Mouse (Mus musculus) bone marrow macrophage, adult 2 months (primary cell): ENCODE measurements around the gene Gpsm2. TPM values are rescaled to one million over a fixed set of nuclear protein-coding genes. Genes with fewer than 3 reads are reported as not detected.

ENCODE experiments used
- H3K27ac ChIP-seq: 2 replicates; pipeline ENCODE4 v1.5.1; 2012; ENCODE audit warnings: low read depth, low read length; ENCODE audit not compliant: insufficient read depth
- H3K4me1 ChIP-seq: 2 replicates; pipeline ENCODE4 v1.6.1; 2012; ENCODE audit warnings: low read length; ENCODE audit not compliant: control insufficient read depth, insufficient read depth
- H3K4me3 ChIP-seq: 2 replicates; pipeline ENCODE4 v1.5.1; 2012; ENCODE audit warnings: mild to moderate bottlenecking, low read length, moderate library complexity; ENCODE audit not compliant: insufficient read depth
- CTCF ChIP-seq: IDR thresholded peaks from 2 replicates; pipeline ENCODE4 v1.5.1; 2012; ENCODE audit warnings: low read depth, mild to moderate bottlenecking, low read length, moderate library complexity
- POLR2A ChIP-seq: IDR thresholded peaks from 2 replicates; pipeline ENCODE4 v1.6.1; 2012; ENCODE audit warnings: mild to moderate bottlenecking, low read depth, low read length, borderline replicate concordance
- polyA plus RNA-seq: library from polyadenylated mRNA; stranded (reverse); fragments of >200 nt; gene quantifications from 2 replicates; pipeline ENCODE4 v1.2.4, GENCODE M21; 2012; ENCODE audit not compliant: missing spikeins, insufficient read depth, insufficient read length

Gene Gpsm2
- polyA plus RNA-seq = 12.8 and 14.4 TPM in 2 replicates

DNA sequence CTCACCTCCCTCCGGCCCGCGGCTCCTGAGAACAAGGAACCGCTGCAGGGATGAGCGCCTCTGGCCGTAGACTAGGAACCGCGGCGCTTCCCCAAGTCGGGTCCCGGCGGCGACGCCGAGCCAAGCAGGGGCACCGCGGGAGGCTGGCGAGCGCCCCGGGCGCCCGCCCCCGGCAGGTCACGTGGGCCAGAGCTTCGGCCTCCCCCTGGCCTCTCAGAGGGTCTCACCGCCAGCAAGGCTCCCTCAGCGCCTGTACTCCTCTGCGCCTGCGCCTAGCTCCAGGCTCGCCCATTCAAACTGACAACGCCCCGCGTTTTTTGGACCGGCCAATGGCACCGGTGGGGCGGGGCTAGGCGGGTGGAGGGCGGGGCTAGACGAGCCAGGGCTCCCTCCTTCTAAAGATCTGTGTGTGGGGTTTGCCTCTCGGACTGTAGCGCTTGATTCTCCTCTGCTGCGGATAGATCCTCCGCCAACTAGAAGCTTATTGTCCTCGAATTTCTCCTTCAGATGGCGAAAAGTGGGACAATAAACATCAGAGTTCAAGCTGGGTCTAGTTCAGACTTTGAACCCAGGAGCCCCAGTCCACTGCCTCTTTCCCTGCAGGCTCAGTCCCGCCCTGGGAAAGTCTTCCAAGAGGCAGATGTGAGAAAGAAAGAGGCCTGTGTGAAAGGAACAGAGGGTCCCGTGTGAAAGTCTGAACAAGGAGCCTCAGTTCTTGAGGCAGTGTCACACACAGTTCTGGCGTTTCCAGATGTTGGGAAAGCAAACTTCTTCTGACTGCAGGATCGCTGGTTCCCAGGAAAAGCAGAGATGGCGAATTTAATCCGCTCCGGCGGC lies at the start of gene Gpsm2:
TSS of gene Gpsm2 (minus strand) at position 274 of the 837 bp plus-strand sequence.
- no peak for TF ChIP-seq POLR2A
- no peak for TF ChIP-seq CTCF
- Histone ChIP-seq H3K4me1 (peaks cover 30% of the 10 kb centered on the region), H3K4me3 (peak within 1 kb of the TSS; percentile 63), H3K27ac (no peak within 1 kb of the TSS)

DNA sequence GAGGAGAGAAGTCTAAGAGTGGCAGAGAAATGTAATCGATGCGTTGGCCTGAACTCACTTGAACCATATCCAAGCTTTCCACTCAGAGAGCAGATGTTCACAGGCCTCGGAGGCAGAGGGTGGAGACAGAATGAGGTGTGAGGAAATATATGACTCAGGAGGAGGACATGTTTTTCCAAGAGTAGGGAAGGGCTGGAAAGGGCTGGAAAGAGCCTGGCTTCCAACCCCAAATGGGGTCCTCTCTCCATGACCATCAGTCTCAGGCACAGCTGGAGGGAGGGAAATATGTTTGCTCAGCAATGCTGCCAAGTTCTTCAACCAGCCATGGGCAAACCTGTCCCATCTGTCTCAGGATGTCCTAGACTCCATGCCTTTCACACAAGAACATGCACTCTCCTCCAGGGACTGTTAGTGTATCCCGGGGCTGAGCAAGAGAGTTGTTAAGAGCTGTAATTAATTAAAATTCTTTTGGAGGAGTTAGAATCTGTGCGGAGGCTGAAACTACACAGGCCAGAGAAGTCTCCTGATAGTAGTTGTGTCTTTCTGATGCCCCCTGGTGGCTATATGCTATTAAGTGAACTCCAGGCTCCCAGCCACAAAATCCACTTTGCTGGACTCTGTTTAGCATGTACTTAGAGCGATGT lies 48.7 kb upstream of the Gpsm2 start:
- Histone ChIP-seq H3K27ac (no peak overlapping the region), H3K4me1 (peaks cover 21% of the 10 kb centered on the region), H3K4me3 (no peak overlapping the region)
- TF ChIP-seq CTCF (no peak), POLR2A (no peak)

DNA sequence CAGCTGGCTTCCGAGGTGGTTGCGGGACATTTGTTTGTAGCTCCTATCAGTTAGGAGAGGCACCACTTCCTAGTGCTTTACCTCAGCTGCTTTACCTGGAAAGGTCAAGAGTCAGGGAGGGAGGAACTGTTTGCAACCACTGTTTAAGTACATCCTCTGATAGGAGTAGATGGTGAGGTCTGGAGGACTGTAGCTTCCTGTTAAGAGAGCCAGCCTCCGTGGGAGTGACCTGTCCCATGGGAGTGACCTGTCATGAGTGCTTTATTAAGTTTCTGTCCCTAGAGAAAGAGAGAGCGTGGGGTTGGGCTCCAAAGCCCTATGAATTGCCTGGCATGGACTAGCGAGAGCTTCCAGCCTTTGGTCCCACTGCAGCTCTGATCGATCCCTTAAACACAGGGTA lies 47.4 kb upstream of the Gpsm2 start:
- H3K27ac ChIP-seq = no peak overlapping the region
- H3K4me3 ChIP-seq = no peak overlapping the region
- TF ChIP-seq POLR2A = no peak
- TF ChIP-seq CTCF = no peak
- H3K4me1 ChIP-seq = peaks cover 27% of the 10 kb centered on the region

DNA sequence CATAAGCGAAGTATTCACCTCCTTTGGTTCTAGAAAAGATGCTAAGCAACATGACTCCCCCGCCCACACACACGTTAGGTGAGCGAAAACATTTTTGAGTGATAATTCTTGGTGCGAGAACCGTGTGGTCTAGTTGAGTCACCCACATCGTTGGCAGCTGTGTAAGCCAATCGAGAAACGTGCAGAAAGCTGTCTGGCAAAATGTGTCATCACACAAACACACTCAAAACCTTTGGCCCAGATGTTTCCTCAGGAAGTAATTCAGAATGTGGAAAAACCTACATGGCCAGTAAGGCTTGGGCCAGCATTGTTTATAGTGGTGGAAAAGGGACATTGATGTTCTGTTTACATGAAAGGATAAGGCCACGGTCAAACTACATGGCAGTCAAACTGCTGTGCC lies 45.3 kb upstream of the Gpsm2 start:
- H3K27ac ChIP-seq = peak overlapping the region; percentile 72

DNA sequence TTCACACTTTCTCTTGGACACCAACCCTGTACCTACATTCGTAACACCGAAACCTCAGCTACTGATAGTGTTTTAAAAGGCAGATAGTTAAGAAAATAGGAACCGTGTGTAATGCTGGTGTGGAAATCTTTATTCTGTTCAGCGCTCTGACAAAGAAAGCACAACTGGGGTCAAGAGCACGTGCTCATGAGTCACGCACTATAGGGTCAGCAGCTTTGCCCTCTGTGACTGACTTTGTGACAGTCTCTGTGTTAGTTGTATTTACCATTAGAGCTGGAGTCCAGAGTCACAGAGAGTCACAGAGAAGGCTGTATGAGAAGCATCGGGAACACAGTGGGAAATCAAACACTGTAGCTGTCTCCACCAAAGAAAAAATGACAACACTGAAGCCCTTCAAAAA lies 44.8 kb upstream of the Gpsm2 start:
- H3K4me3 ChIP-seq = no peak overlapping the region
- TF ChIP-seq POLR2A (no peak), CTCF (no peak)
- peaks cover 27% of the 10 kb centered on the region for H3K4me1 ChIP-seq
- H3K27ac ChIP-seq = peak overlapping the region; percentile 72

More for the DNA sequence above, 45.3 kb upstream of the Gpsm2 start:
- no peak for TF ChIP-seq CTCF
- TF ChIP-seq POLR2A = no peak
- H3K4me1 ChIP-seq = peaks cover 27% of the 10 kb centered on the region
- H3K4me3 ChIP-seq = no peak overlapping the region

DNA sequence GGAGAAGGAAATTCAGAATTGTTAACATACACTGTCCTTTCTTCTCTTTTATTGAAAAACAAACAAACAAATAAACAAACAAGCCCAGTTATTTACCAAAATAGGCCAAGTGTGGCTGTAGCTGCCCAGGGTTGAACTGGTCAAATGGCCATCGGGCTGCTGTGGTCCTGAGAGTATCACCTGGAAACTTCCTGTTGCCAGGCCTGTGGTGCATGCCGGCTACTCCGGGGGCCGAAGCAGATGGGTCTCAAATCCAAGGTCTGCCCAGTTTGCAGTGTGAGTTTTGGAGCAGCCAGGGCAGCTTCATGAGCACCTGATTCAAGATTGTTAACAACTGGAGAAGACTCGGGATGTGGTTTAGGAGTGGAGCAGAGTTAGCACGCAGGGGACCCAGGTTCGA lies 43.4 kb upstream of the Gpsm2 start:
- TF ChIP-seq CTCF = no peak
- no peak for TF ChIP-seq POLR2A
- Histone ChIP-seq H3K27ac (no peak overlapping the region), H3K4me3 (no peak overlapping the region), H3K4me1 (peaks cover 27% of the 10 kb centered on the region)

DNA sequence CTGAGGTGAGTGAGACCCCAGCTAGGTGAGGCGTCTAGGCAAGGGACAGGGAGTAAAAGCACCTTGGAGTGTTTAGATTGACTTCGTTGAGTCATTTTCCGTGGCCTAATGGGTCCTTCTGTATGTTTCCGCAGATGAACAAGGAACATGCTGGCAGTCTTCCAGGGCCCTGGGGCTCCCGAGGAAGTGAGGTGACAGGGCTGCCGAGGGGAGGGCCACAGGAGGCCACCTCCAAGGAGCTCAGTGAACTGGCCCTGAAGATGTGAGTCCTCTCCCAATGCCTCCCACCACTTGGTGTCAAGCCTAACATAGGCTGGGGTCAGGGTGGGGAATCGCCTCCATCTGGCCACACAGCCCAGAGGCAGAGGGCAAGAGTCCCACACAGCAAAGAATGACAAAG lies 42.9 kb upstream of the Gpsm2 start:
- H3K4me1 ChIP-seq = peaks cover 27% of the 10 kb centered on the region
- TF ChIP-seq CTCF = no peak
- no peak for TF ChIP-seq POLR2A
- H3K4me3 ChIP-seq = no peak overlapping the region
- no peak overlapping the region for H3K27ac ChIP-seq

DNA sequence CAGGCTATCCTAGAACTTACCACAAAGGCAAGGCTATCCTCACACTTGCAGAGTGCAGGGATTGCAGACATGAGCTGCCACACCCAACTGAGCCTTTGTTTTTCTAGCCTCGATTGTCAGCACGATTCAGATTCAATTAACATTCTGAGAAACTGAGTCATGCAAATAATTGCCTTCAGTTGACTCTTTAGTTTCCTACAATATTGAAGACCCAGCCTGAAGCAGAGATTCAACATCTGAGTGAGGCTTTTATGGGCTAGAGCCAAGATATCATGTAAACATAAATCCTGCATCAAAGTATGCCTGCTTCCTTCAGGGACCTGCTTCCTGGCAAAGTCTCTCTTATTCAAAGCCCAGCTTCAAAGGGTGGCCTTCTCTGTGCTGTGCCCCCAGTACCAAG lies 41.6 kb upstream of the Gpsm2 start:
- no peak overlapping the region for H3K27ac ChIP-seq
- no peak for TF ChIP-seq POLR2A
- TF ChIP-seq CTCF = no peak
- no peak overlapping the region for H3K4me3 ChIP-seq
- H3K4me1 ChIP-seq = peaks cover 27% of the 10 kb centered on the region

DNA sequence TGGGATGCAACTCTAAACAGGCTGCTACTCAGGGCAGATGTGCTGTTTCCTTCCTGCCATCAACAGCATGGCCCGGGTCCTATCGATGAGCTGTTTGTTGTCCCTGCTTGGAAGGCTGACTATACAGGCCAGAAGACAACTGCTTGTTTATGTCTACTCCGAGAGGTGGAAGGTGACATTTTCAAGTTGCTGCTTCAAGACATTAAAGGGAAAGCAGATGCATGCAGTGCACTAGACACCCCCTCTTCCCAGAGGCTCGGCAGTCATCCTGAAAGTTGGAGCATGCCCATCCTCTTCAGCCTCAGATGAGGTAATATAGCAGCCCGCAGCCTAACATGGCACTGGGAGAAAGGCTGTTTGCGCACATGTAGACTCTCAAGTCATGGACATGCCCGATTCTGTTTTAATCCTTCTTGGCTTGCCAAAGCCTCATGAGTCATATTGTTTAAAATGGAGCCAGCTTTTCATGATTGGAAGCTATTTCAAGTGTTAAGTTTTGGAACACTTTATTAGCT lies 40.5 kb upstream of the Gpsm2 start:
- Histone ChIP-seq H3K4me1 (peaks cover 21% of the 10 kb centered on the region), H3K27ac (no peak overlapping the region), H3K4me3 (no peak overlapping the region)
- TF ChIP-seq POLR2A (no peak), CTCF (no peak)

DNA sequence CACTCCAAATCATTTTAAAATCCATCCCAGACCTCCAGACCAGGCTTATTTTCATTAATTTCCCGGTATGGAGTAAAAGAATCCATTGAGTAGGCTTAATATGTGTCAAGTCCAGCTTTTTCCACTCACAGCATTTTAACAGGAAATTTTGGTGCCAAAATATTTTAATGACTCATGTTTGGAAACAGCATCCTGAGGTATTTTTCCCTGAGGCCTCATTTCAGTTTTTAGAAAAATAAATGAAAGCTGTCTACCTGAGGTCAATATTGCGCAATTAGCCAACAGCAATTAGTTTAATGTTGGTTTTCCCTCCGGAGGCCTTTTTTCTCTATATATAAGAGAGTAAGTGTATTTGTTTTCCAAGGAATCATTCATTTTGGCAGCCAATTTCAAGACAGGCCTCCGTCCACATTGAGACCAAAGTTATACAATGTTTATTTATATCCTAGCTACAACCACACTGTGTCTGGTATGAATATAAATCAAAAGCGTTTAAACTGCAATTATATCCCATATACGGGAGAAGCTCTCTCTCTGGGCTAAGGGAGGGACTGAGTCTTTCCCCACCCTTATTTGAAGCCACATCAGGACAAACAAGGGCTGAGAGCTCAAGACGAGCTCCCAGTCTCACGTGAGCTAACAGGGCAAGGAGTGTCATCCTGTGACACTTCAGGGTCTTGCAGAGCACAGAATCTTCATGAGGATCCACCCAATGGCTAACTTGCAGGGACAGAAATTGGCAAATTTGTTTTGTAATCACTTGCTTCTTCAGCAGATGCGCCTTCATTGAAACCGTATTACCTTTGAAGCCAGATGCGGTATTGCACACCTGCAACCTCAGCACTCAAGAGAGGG lies 37.7 kb upstream of the Gpsm2 start:
- H3K4me1 ChIP-seq = peaks cover 3% of the 10 kb centered on the region
- H3K27ac ChIP-seq = no peak overlapping the region
- H3K4me3 ChIP-seq = no peak overlapping the region
- TF ChIP-seq CTCF (no peak), POLR2A (no peak)
